Mouse (Mus musculus) liver, postnatal 0 days (tissue): ENCODE measurements around the gene Cars. TPM values are rescaled to one million over a fixed set of nuclear protein-coding genes. Genes with fewer than 3 reads are reported as not detected.
"Not testable (repeated sequence)": the region's sequence is repeated elsewhere in the genome, so short reads cannot be mapped to it uniquely, and the experiment has no call there.

Source experiments
- ATAC-seq: fragments of 200-750 bp; cut with Nextera tagmentation; 2 replicates; pipeline ENCODE4 v1.8.0; 2017; ENCODE audit warnings: mild to moderate bottlenecking, moderate library complexity
- DNase-seq: peaks from one replicate; pipeline ENCODE4 v3.0.0-alpha.2; 2016
- H3K27ac ChIP-seq: fragments of 300-500 bp; sonication (generic); 2 replicates; pipeline ENCODE4 v1.5.1; 2014; ENCODE audit warnings: antibody characterized with exemption, moderate library complexity, mild to moderate bottlenecking, low read depth
- H3K27me3 ChIP-seq: fragments of 300-500 bp; sonication (generic); 2 replicates; pipeline ENCODE4 v1.6.1; 2014; ENCODE audit warnings: low read length, control low read depth, mixed read lengths; ENCODE audit not compliant: insufficient read depth
- H3K36me3 ChIP-seq: fragments of 300-500 bp; sonication (generic); replicated peaks from 2 replicates; pipeline ENCODE4 v1.6.1; 2014; ENCODE audit warnings: mild to moderate bottlenecking, control low read depth, low read length, moderate library complexity, mixed read lengths; ENCODE audit not compliant: insufficient read depth
- H3K4me1 ChIP-seq: fragments of 300-500 bp; sonication (generic); 2 replicates; pipeline ENCODE4 v1.6.1; 2014; ENCODE audit warnings: antibody characterized with exemption, mild to moderate bottlenecking, control low read depth; ENCODE audit not compliant: insufficient read depth
- H3K4me2 ChIP-seq: fragments of 300-500 bp; sonication (generic); 2 replicates; pipeline ENCODE4 v1.6.1; 2014; ENCODE audit warnings: low read depth, mild to moderate bottlenecking, low read length, moderate library complexity, mixed read lengths
- H3K4me3 ChIP-seq: fragments of 300-500 bp; sonication (generic); 2 replicates; pipeline ENCODE4 v1.5.1; 2014; ENCODE audit warnings: low read depth, low read length
- H3K9ac ChIP-seq: fragments of 300-500 bp; sonication (generic); replicated peaks from 2 replicates; pipeline ENCODE4 v1.6.1; 2014; ENCODE audit warnings: mild to moderate bottlenecking, moderate library complexity
- H3K9me3 ChIP-seq: fragments of 300-500 bp; sonication (generic); 2 replicates; pipeline ENCODE4 v1.6.1; 2016; ENCODE audit warnings: mild to moderate bottlenecking, control low read depth, low read length, mixed read lengths
- CTCF ChIP-seq: sonication (generic); IDR thresholded peaks from 2 replicates; pipeline ENCODE4 v1.5.1; 2016; ENCODE audit warnings: antibody characterized with exemption, low read depth
- EP300 ChIP-seq: IDR thresholded peaks from 2 replicates; pipeline ENCODE4 v1.6.1; 2016; ENCODE audit warnings: antibody characterized with exemption, low read depth, mild to moderate bottlenecking
- WGBS: fragments of 180-500 bp; shearing (Covaris S2); extraction: QIAGEN DNeasy Blood & Tissue Kit; methylation state at CpG from one replicate; pipeline ENCODE4 v1.1.7; 2014; ENCODE audit not compliant: insufficient replicate concordance; 5-methylcytosine and 5-hydroxymethylcytosine counted together
- polyA plus RNA-seq: library from polyadenylated mRNA; unstranded; fragments of >200 nt; fragmentation: Nextera tagmentation; extraction: Ambion mirVana; gene quantifications from 2 replicates; pipeline ENCODE4 v1.2.1, GENCODE M21; 2015

Gene Cars
- polyA plus RNA-seq: 18.1 and 22.7 TPM in 2 replicates

DNA sequence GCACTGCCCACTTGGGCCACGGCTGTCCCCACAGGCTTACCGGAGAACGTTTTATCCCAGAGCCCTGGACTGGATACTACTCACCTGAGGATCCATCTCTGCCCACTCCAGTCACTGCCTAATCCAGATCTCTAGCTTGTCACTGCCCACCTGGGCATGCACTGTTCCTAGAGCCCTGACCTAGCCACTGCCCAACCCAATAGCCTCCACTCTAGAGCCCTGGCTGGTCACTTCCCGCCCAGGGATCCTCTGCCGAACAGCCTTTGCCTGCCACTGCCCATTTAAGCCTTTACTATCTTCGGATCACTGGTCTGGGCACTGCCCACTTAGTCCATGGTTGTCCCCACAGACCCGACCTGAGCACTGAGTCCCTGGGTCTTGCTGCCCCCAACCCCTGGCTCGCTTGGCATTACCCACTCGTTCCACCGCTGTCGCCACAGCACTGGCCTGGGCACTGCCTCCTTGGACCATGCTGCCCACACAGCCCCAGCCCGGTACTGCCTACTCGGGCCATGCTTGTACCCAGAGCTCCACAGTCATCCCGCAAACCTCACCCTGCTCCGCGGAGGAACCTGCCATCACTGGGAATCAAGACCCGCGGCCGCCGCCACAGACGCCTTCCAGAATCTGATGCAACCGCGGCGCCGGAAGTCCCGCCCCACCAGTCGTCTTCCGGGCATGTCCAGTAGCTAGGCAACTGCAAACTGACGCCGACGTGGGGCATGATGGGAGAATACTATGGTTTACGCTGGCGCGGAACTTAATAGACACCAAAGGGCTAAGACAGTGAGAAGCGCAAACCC, at the start of gene Cars:
Cars (minus strand) TSS at position 663 of the 803 bp plus-strand sequence.
- peak within 1 kb of the TSS; percentile 91 for H3K4me2 ChIP-seq
- peak; percentile 98 for ATAC-seq
- H3K4me3 ChIP-seq: peak within 1 kb of the TSS; percentile 76
- WGBS: 1% methylated on average over 35 of the region's 35 CpGs
- DNase-seq: peak; percentile 97
- TF ChIP-seq EP300: no peak
- TF ChIP-seq CTCF: no peak
- H3K9ac ChIP-seq: peak within 1 kb of the TSS; percentile 80
- no peaks in the 10 kb centered on the region for H3K9me3 ChIP-seq
- peaks cover 15% of the 10 kb centered on the region for H3K36me3 ChIP-seq
- H3K4me1 ChIP-seq: peaks cover 25% of the 10 kb centered on the region
- H3K27me3 ChIP-seq: no peaks in the 10 kb centered on the region
- peak within 1 kb of the TSS; percentile 44 for H3K27ac ChIP-seq

DNA sequence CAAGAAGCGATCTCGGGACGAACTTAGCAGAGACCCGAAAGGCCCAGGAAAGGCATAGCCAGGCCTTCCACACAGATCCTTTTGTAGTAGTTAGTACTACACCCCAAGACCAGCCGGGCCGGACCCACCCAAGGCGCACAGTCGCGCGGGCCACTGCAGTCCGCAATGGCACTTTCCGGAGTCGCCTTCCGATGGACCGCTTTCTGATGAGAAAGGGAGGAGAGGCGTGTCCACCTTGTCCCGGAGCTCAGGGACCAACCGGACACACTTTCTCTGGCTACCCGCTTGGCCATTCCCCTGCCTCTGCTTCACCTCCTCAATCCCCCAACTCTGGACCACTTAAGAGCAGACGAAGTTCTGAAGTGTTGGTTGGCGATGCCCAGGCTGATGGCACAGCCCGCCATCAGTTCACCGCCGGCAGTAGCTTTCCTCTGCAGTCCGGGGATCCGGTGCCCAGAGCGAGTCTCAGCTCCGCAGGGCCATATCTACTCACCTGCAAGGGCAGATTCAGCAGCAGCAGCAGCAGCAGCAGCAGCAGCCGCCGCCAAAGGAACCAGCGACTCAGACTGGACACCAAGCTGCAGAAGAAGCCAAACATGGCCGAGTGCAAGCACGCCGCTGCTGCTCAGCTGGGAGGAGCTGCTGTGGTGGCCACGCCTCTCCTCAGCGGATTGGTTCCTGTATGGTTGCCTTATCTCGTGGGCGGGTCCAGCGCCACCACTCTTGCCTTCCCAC, 49.3 kb upstream of the Cars start, which contains the start of gene Tnfrsf22:
Tnfrsf22 (minus strand) TSS at position 628 of the 735 bp plus-strand sequence.
- no peak within 1 kb of the TSS for H3K27ac ChIP-seq
- H3K36me3 ChIP-seq: no peaks in the 10 kb centered on the region
- no peaks in the 10 kb centered on the region for H3K27me3 ChIP-seq
- H3K4me2 ChIP-seq: peak within 1 kb of the TSS; percentile 88
- H3K4me1 ChIP-seq: peaks cover 6% of the 10 kb centered on the region
- peak within 1 kb of the TSS; percentile 52 for H3K4me3 ChIP-seq
- DNase-seq (peak; percentile 82), ATAC-seq (peak; percentile 85)
- 5% methylated on average over 39 of the region's 39 CpGs for WGBS
- no peak for TF ChIP-seq EP300
- TF ChIP-seq CTCF: no peak
- no peaks in the 10 kb centered on the region; the same call in 1 of the 2 replicates for H3K9me3 ChIP-seq
- H3K9ac ChIP-seq: peak within 1 kb of the TSS; percentile 48; the same call in 1 of the 2 replicates

- not testable (repeated sequence) for H3K36me3 ChIP-seq, H3K9me3 ChIP-seq, DNase-seq, H3K27me3 ChIP-seq, H3K9ac ChIP-seq, H3K4me1 ChIP-seq, ATAC-seq, H3K4me2 ChIP-seq, H3K4me3 ChIP-seq, H3K27ac ChIP-seq
- WGBS: 61% methylated on average over 2 of the region's 2 CpGs
These were observed 44.1 kb upstream of the Cars start for GRCm38 (mm10) chr7:143643949-143644348.

DNA sequence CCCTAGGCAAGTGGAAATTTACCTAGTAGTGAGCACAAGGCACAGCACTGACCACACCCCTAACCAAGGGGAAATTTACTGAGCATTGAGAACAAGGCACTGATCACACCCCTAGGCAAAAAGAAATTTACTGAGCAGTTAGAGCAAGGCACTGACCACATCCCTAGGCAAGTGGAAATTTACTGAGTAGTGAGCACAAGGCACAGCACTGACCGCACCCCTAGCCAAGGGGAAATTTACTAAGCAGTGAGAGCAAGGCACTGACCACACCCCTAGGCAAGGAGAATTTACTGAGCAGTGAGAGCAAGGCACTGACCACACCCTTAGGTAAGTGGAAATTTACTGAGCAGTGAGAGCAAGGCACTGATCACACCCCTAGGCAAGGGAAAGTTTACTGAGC, 36.8 kb upstream of the Cars start:
- no peaks in the 10 kb centered on the region for H3K4me1 ChIP-seq
- H3K27ac ChIP-seq: no peak overlapping the region
- no peak overlapping the region for H3K4me3 ChIP-seq
- no peak overlapping the region for H3K4me2 ChIP-seq
- H3K9me3 ChIP-seq: 0 out of 2 replicates have a peak, but pooled peaks cover 4% of the 10 kb centered on the region
- no peaks in the 10 kb centered on the region for H3K36me3 ChIP-seq
- ATAC-seq (no peak), DNase-seq (no peak)
- H3K9ac ChIP-seq: no peak overlapping the region
- 91% methylated on average over 1 of the region's 1 CpGs for WGBS
- no peak for TF ChIP-seq EP300
- no peak for TF ChIP-seq CTCF
- H3K27me3 ChIP-seq: no peaks in the 10 kb centered on the region

GRCm38 (mm10) chr7:143631503-143631902, 31.6 kb upstream of the Cars start:
- TF ChIP-seq EP300 (no peak), CTCF (no peak)
- WGBS: 62% methylated on average over 2 of the region's 2 CpGs
- 0 out of 2 replicates have a peak, but pooled peaks cover 4% of the 10 kb centered on the region for H3K9me3 ChIP-seq
- no peak overlapping the region for H3K27ac ChIP-seq
- H3K27me3 ChIP-seq: no peaks in the 10 kb centered on the region
- H3K4me3 ChIP-seq: no peak overlapping the region
- ATAC-seq: no peak
- no peak overlapping the region for H3K9ac ChIP-seq
- H3K36me3 ChIP-seq: no peaks in the 10 kb centered on the region
- DNase-seq: no peak
- H3K4me2 ChIP-seq: no peak overlapping the region
- 0 out of 2 replicates have a peak, but pooled peaks cover 2% of the 10 kb centered on the region for H3K4me1 ChIP-seq

- Histone ChIP-seq H3K9ac (no peak overlapping the region), H3K4me1 (0 out of 2 replicates have a peak, but pooled peaks cover 2% of the 10 kb centered on the region), H3K27me3 (no peaks in the 10 kb centered on the region), H3K9me3 (0 out of 2 replicates have a peak, but pooled peaks cover 4% of the 10 kb centered on the region), H3K4me2 (no peak overlapping the region), H3K36me3 (no peaks in the 10 kb centered on the region), H3K4me3 (no peak overlapping the region), H3K27ac (no peak overlapping the region)
- no peak for TF ChIP-seq EP300
- TF ChIP-seq CTCF: no peak
- ATAC-seq: no peak
- no peak for DNase-seq
- WGBS: 26% methylated on average over 1 of the region's 1 CpGs
These were observed 29.6 kb upstream of the Cars start for GRCm38 (mm10) chr7:143629501-143629900.
